Mouse (Mus musculus): ENCODE data around the gene Cntnap2.

DNA sequence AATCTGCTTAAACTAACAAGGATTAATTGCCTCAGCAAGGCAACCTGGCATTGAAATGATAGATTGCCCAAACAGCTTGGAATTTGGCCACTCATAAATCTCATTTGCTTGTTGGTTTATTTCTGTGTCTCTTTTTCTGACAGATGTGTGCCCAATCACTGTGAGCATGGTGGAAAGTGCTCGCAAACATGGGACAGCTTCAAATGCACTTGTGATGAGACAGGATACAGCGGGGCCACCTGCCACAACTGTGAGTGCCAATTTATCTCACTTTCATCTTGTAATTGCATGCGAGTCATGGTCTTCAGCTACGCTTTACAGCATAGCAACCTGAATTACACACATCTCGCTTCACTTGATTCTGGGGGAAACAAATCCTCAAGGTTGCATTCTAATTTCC lies 1287.8 kb downstream of the Cntnap2 start:
- TF ChIP-seq POLR2A (IDR thresholded peaks at IDR 0.05; ENCODE audit: insufficient read length, low read depth) (no peak), MAX (IDR thresholded peaks at IDR 0.05; ENCODE audit: low read depth) (no peak), SRF (IDR thresholded peaks at IDR 0.05; ENCODE audit: control insufficient read depth, insufficient read length, low read depth) (no peak), CEBPB (IDR thresholded peaks at IDR 0.05; ENCODE audit: insufficient read depth, poor library complexity, severe bottlenecking) (no peak), USF1 (IDR thresholded peaks at IDR 0.05; ENCODE audit: low read depth) (no peak), TCF3 (IDR thresholded peaks at IDR 0.05; ENCODE audit: insufficient read length, low read depth) (no peak), POLR2AphosphoS2 (IDR thresholded peaks at IDR 0.05; ENCODE audit: insufficient read length, low read depth) (no peak), REST (IDR thresholded peaks at IDR 0.05; ENCODE audit: insufficient read depth, insufficient read length) (no peak), MYOD1 (IDR thresholded peaks at IDR 0.05; ENCODE audit: control insufficient read depth in 1 of 3, insufficient read length in 2 of 3, low read depth in 2 of 3) (no peak), TCF12 (IDR thresholded peaks at IDR 0.05; ENCODE audit: insufficient read depth, poor library complexity, severe bottlenecking) (no peak)
